Mouse (Mus musculus) embryonic facial prominence, embryonic 11.5 days (tissue): Measurements from ENCODE around the gene Cd81. TPM values are rescaled to one million over a fixed set of nuclear protein-coding genes. Genes with fewer than 3 reads are reported as not detected.

Experiments used
- ATAC-seq: fragments of 200-750 bp; cut with Nextera tagmentation; replicated peaks from 2 replicates; pipeline ENCODE4 v1.8.0; 2017; ENCODE audit warnings: low read depth; ENCODE audit not compliant: insufficient number of reproducible peaks, low FRiP score, low TSS enrichment
- DNase-seq: peaks from one replicate; pipeline ENCODE4 v3.0.0-alpha.2; 2015; ENCODE audit warnings: low spot score
- H3K27ac ChIP-seq: fragments of 300-500 bp; sonication (generic); replicated peaks from 2 replicates; pipeline ENCODE4 v1.5.1; 2014; ENCODE audit warnings: mild to moderate bottlenecking, low read depth, low read length, control low read depth
- H3K27me3 ChIP-seq: fragments of 300-500 bp; sonication (generic); 2 replicates; pipeline ENCODE4 v1.6.1; 2014; ENCODE audit warnings: mild to moderate bottlenecking, low read length, moderate library complexity, mixed read lengths; ENCODE audit not compliant: control insufficient read depth, insufficient read depth
- H3K36me3 ChIP-seq: fragments of 300-500 bp; sonication (generic); replicated peaks from 2 replicates; pipeline ENCODE4 v1.6.1; 2014; ENCODE audit warnings: low read depth, mild to moderate bottlenecking, low read length, moderate library complexity, mixed read lengths; ENCODE audit not compliant: control insufficient read depth, insufficient read depth
- H3K4me1 ChIP-seq: fragments of 300-500 bp; sonication (generic); 2 replicates; pipeline ENCODE4 v1.6.1; 2014; ENCODE audit warnings: low read length, mixed read lengths; ENCODE audit not compliant: control insufficient read depth, insufficient read depth
- H3K4me2 ChIP-seq: fragments of 300-500 bp; sonication (generic); 2 replicates; pipeline ENCODE4 v1.6.1; 2014; ENCODE audit warnings: low read depth, mild to moderate bottlenecking, control low read depth, low read length, moderate library complexity
- H3K4me3 ChIP-seq: fragments of 300-500 bp; sonication (generic); 2 replicates; pipeline ENCODE4 v1.5.1; 2014; ENCODE audit warnings: low read depth, low read length, control low read depth
- H3K9ac ChIP-seq: fragments of 300-500 bp; sonication (generic); replicated peaks from 2 replicates; pipeline ENCODE4 v1.6.1; 2014; ENCODE audit warnings: mild to moderate bottlenecking, control low read depth, low read length
- H3K9me3 ChIP-seq: fragments of 300-500 bp; sonication (generic); replicated peaks from 2 replicates; pipeline ENCODE4 v1.6.1; 2016; ENCODE audit warnings: mild to moderate bottlenecking, low read length, inconsistent platforms, mixed read lengths; ENCODE audit not compliant: control insufficient read depth
- WGBS: fragments of 180-500 bp; shearing (Covaris S2); extraction: QIAGEN DNeasy Blood & Tissue Kit; methylation state at CpG from one replicate; pipeline ENCODE4 v1.1.7; 2014; 5-methylcytosine and 5-hydroxymethylcytosine counted together
- polyA plus RNA-seq: library from polyadenylated mRNA; unstranded; fragments of >200 nt; fragmentation: Nextera tagmentation; extraction: Ambion mirVana; gene quantifications from 2 replicates; pipeline ENCODE4 v1.2.1, GENCODE M21; 2014

Gene Cd81
- polyA plus RNA-seq, 1 experiment from 2014 or later, result 286 TPM

DNA sequence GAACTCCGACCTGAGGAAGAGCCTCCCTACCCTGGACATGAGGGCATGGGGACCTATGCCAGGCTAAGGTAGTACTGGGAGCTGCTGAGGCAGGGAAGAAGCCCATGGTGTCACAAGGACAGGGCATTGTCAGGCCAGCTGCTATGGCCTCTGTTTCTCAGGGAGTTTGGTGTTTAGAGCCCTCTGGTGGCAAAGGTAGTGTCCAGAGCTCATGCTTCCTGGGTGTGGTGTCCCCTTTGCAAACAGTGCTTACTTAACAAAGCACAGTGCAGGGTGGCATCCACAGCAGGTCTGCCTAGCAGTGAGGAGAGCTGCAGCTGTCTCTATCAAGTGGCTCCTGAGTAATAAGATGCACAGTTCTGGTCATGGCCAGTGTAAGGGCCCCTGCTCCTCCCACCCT lies 58.3 kb downstream of the Cd81 start:
- H3K4me1 ChIP-seq, result peaks cover 6% of the 10 kb centered on the region
- no peaks in the 10 kb centered on the region for H3K9me3 ChIP-seq
- ATAC-seq (no peak), DNase-seq (no peak)
- 63% methylated on average over 1 of the region's 1 CpGs for WGBS
- H3K9ac ChIP-seq, result no peak overlapping the region
- H3K27ac ChIP-seq, result no peak overlapping the region
- no peaks in the 10 kb centered on the region for H3K36me3 ChIP-seq
- no peak overlapping the region for H3K4me2 ChIP-seq
- peaks cover 35% of the 10 kb centered on the region for H3K27me3 ChIP-seq
- H3K4me3 ChIP-seq, result no peak overlapping the region

DNA sequence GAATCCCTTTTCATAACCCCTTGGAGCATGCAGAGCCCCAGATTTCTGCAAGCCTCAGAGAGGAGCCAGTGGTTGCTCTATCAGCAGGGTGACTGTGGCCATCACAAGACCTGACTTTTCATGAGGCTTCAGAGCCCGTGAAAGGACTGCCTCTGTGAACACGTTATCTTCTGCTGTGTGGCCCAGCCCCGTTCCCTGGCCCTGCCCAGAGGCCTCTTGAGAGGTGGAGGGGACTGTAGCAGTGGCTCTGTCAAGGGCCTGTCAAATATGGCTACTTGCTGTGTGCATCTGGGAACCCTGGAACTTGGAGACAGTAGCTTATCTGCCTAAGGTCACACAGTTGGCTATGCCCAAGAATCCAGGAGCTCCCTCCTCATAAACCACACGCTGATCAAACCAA lies 59.2 kb downstream of the Cd81 start:
- peaks cover 25% of the 10 kb centered on the region for H3K27me3 ChIP-seq
- no peak overlapping the region for H3K27ac ChIP-seq
- 69% methylated on average over 4 of the region's 4 CpGs for WGBS
- H3K4me1 ChIP-seq, result peaks cover 6% of the 10 kb centered on the region
- DNase-seq (no peak), ATAC-seq (no peak)
- H3K36me3 ChIP-seq, result no peaks in the 10 kb centered on the region
- no peak overlapping the region for H3K4me3 ChIP-seq
- no peaks in the 10 kb centered on the region for H3K9me3 ChIP-seq
- no peak overlapping the region for H3K9ac ChIP-seq
- no peak overlapping the region for H3K4me2 ChIP-seq

DNA sequence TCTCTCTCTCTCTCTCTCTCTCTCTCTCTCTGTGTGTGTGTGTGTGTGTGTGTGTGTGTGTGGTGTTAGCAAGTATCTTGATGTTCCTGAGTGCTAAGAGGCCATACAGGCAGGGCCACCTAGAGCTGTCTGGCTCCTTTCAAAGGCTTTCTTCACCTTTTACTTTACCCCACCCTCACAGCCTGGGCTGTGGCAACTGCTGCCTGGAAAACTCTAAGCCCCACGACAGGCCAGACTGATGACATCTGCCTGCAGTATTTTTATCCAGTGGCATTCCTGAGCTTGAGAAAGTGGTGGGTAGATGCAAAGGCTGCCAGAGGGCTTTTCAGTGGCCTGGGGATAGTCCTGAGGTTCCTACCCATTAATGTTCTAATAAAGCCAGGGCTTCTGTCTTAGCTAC lies 59.9 kb downstream of the Cd81 start:
- Histone ChIP-seq H3K4me3 (no peak overlapping the region), H3K27ac (no peak overlapping the region), H3K9ac (no peak overlapping the region), H3K27me3 (peaks cover 19% of the 10 kb centered on the region), H3K4me2 (no peak overlapping the region), H3K36me3 (no peaks in the 10 kb centered on the region), H3K9me3 (no peaks in the 10 kb centered on the region), H3K4me1 (peaks cover 1% of the 10 kb centered on the region)
- WGBS, result 29% methylated on average over 1 of the region's 1 CpGs
- ATAC-seq (no peak), DNase-seq (no peak)

DNA sequence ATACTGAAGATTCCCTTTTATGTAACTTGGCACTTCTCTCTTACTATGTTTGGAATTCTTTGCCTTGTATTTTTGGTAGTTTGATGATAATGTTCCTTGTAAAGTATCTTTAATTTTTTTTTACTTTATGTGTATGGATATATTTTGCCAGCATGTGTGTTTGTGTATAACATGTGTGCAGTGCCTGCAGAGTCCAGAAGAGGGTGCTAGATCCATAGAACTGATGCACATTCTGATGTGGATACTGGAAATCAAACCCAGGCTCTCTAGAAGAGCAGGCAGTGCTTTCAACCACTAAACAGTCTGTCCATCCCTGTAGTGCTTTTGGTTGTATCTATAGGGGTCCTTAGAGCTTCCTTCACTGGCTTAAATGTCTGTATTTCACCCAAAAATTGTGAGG lies 62.2 kb downstream of the Cd81 start:
- no peak overlapping the region for H3K4me2 ChIP-seq
- H3K9ac ChIP-seq, result no peak overlapping the region
- H3K36me3 ChIP-seq, result no peaks in the 10 kb centered on the region
- H3K9me3 ChIP-seq, result no peaks in the 10 kb centered on the region
- no peaks in the 10 kb centered on the region for H3K4me1 ChIP-seq
- H3K4me3 ChIP-seq, result no peak overlapping the region
- ATAC-seq (no peak), DNase-seq (no peak)
- H3K27ac ChIP-seq, result no peak overlapping the region
- H3K27me3 ChIP-seq, result no peaks in the 10 kb centered on the region

DNA sequence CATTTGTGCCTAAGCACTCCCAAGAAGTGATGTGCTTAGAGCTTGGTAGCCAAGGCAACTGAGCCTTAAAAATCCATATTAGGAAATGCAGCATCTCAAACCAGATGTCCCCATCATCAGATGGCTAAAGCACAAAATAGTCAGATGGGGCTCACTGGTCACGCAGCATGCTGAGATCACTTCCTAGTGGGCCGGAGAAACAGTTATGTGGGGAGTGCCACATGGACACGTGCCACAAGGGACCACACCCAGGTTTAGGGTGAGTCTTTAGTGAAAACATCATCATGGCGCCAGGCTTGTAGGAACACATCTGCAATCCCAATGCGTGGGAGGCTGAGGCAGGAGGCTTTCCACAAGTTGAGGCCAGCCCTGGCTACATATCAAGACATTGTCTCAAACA lies 64.0 kb downstream of the Cd81 start:
- no peak overlapping the region for H3K4me2 ChIP-seq
- H3K27me3 ChIP-seq, result no peaks in the 10 kb centered on the region
- H3K27ac ChIP-seq, result no peak overlapping the region
- DNase-seq (no peak), ATAC-seq (no peak)
- no peaks in the 10 kb centered on the region for H3K36me3 ChIP-seq
- no peaks in the 10 kb centered on the region for H3K9me3 ChIP-seq
- H3K4me3 ChIP-seq, result no peak overlapping the region
- WGBS, result 85% methylated on average over 5 of the region's 5 CpGs
- no peaks in the 10 kb centered on the region for H3K4me1 ChIP-seq
- no peak overlapping the region for H3K9ac ChIP-seq

Other genes with a start within 250 kb of the Cd81 start
- 2.8 and 4.7 TPM in 2 replicates for gene Th, start 121.6 kb upstream of the Cd81 start, polyA plus RNA-seq
- gene Ascl2, start 83.5 kb upstream of the Cd81 start, polyA plus RNA-seq, result 0.56 and 0.94 TPM in 2 replicates
- 4.0 and 4.8 TPM in 2 replicates for gene Tspan32, start 47.7 kb upstream of the Cd81 start, polyA plus RNA-seq
- 59.8 and 65.2 TPM in 2 replicates for gene Tssc4, start 16.5 kb downstream of the Cd81 start, polyA plus RNA-seq
- gene Trpm5, start 41.9 kb downstream of the Cd81 start, polyA plus RNA-seq, result 0.84 and 1.1 TPM in 2 replicates
- gene Kcnq1, start 53.6 kb downstream of the Cd81 start, polyA plus RNA-seq, result 0.81 and 1.5 TPM in 2 replicates